Mouse (Mus musculus): Measurements from ENCODE around the gene Bbx. TPM values are rescaled to one million over a fixed set of nuclear protein-coding genes. Genes with fewer than 3 reads are reported as not detected.

The Bbx gene
- polyA plus RNA-seq (2011; ENCODE audit: insufficient read depth, insufficient read length, low replicate concordance, missing spikeins): 3.1 and 10.5 TPM in 2 replicates

- TF ChIP-seq POLR2A (IDR thresholded peaks at IDR 0.05; ENCODE audit: borderline replicate concordance, control insufficient read depth, low read depth, low read length) (peak; percentile 85; the same call in 1 of the 2 replicates), CTCF (IDR thresholded peaks at IDR 0.05; ENCODE audit: control insufficient read depth, insufficient read depth, low read length) (no peak)
- Histone ChIP-seq H3K4me3 (replicated peaks; ENCODE audit: control insufficient read depth, low read depth, low read length) (peak within 1 kb of the TSS; percentile 78), H3K27ac (ENCODE audit: control insufficient read depth, insufficient read depth, low read depth, low read length, poor library complexity) (peak within 1 kb of the TSS; percentile 97), H3K4me1 (ENCODE audit: control insufficient read depth, insufficient read depth, low read length) (no peaks in the 10 kb centered on the region)
- WGBS: under 1% methylated on average over 55 of the region's 55 CpGs
These were observed at the start of gene Bbx for GRCm38 (mm10) chr16:50432062-50432878. TSS of gene Bbx (minus strand) at chr16:50432390.

GRCm38 (mm10) chr16:50481892-50482291 lies 49.7 kb upstream of the Bbx start:
- Histone ChIP-seq H3K27ac (ENCODE audit: control insufficient read depth, insufficient read depth, low read depth, low read length, poor library complexity) (no peak overlapping the region), H3K4me3 (replicated peaks; ENCODE audit: control insufficient read depth, low read depth, low read length) (no peak overlapping the region)
- 57% methylated on average over 7 of the region's 7 CpGs for WGBS

GRCm38 (mm10) chr16:50481341-50481740 lies 49.2 kb upstream of the Bbx start:
- 63% methylated on average over 5 of the region's 5 CpGs for WGBS
- no peak overlapping the region for H3K27ac ChIP-seq (ENCODE audit: control insufficient read depth, insufficient read depth, low read depth, low read length, poor library complexity)
- TF ChIP-seq POLR2A (IDR thresholded peaks at IDR 0.05; ENCODE audit: borderline replicate concordance, control insufficient read depth, low read depth, low read length) (no peak), CTCF (IDR thresholded peaks at IDR 0.05; ENCODE audit: control insufficient read depth, insufficient read depth, low read length) (no peak)
- H3K4me1 ChIP-seq (ENCODE audit: control insufficient read depth, insufficient read depth, low read length): no peaks in the 10 kb centered on the region
- no peak overlapping the region for H3K4me3 ChIP-seq (replicated peaks; ENCODE audit: control insufficient read depth, low read depth, low read length)

More at GRCm38 (mm10) chr16:50481892-50482291, 49.7 kb upstream of the Bbx start:
- no peaks in the 10 kb centered on the region for H3K4me1 ChIP-seq (ENCODE audit: control insufficient read depth, insufficient read depth, low read length)
- no peak for TF ChIP-seq POLR2A (IDR thresholded peaks at IDR 0.05; ENCODE audit: borderline replicate concordance, control insufficient read depth, low read depth, low read length)
- no peak for TF ChIP-seq CTCF (IDR thresholded peaks at IDR 0.05; ENCODE audit: control insufficient read depth, insufficient read depth, low read length)

GRCm38 (mm10) chr16:50478695-50479094 lies 46.5 kb upstream of the Bbx start:
- TF ChIP-seq POLR2A (IDR thresholded peaks at IDR 0.05; ENCODE audit: borderline replicate concordance, control insufficient read depth, low read depth, low read length): no peak
- TF ChIP-seq CTCF (IDR thresholded peaks at IDR 0.05; ENCODE audit: control insufficient read depth, insufficient read depth, low read length): no peak

GRCm38 (mm10) chr16:50477628-50478027 lies 45.4 kb upstream of the Bbx start:
- Histone ChIP-seq H3K4me1 (ENCODE audit: control insufficient read depth, insufficient read depth, low read length) (no peaks in the 10 kb centered on the region), H3K4me3 (replicated peaks; ENCODE audit: control insufficient read depth, low read depth, low read length) (no peak overlapping the region), H3K27ac (ENCODE audit: control insufficient read depth, insufficient read depth, low read depth, low read length, poor library complexity) (no peak overlapping the region)
- no peak for TF ChIP-seq CTCF (IDR thresholded peaks at IDR 0.05; ENCODE audit: control insufficient read depth, insufficient read depth, low read length)
- TF ChIP-seq POLR2A (IDR thresholded peaks at IDR 0.05; ENCODE audit: borderline replicate concordance, control insufficient read depth, low read depth, low read length): no peak
- WGBS: 66% methylated on average over 6 of the region's 6 CpGs

More at GRCm38 (mm10) chr16:50478695-50479094, 46.5 kb upstream of the Bbx start:
- 95% methylated on average over 1 of the region's 1 CpGs for WGBS
- Histone ChIP-seq H3K27ac (ENCODE audit: control insufficient read depth, insufficient read depth, low read depth, low read length, poor library complexity) (no peak overlapping the region), H3K4me1 (ENCODE audit: control insufficient read depth, insufficient read depth, low read length) (no peaks in the 10 kb centered on the region), H3K4me3 (replicated peaks; ENCODE audit: control insufficient read depth, low read depth, low read length) (no peak overlapping the region)

GRCm38 (mm10) chr16:50462226-50462870 lies 30.2 kb upstream of the Bbx start:
- TF ChIP-seq CTCF (IDR thresholded peaks at IDR 0.05; ENCODE audit: control insufficient read depth, insufficient read depth, low read length) (no peak), POLR2A (IDR thresholded peaks at IDR 0.05; ENCODE audit: borderline replicate concordance, control insufficient read depth, low read depth, low read length) (no peak)
- H3K4me3 ChIP-seq (replicated peaks; ENCODE audit: control insufficient read depth, low read depth, low read length): no peak overlapping the region
- no peak overlapping the region for H3K27ac ChIP-seq (ENCODE audit: control insufficient read depth, insufficient read depth, low read depth, low read length, poor library complexity)
- H3K4me1 ChIP-seq (ENCODE audit: control insufficient read depth, insufficient read depth, low read length): no peaks in the 10 kb centered on the region
- WGBS: 31% methylated on average over 10 of the region's 10 CpGs

- TF ChIP-seq POLR2A (IDR thresholded peaks at IDR 0.05; ENCODE audit: borderline replicate concordance, control insufficient read depth, low read depth, low read length) (no peak), CTCF (IDR thresholded peaks at IDR 0.05; ENCODE audit: control insufficient read depth, insufficient read depth, low read length) (no peak)
- WGBS: 72% methylated on average over 3 of the region's 3 CpGs
These were observed 27.0 kb upstream of the Bbx start for GRCm38 (mm10) chr16:50459146-50459545.

GRCm38 (mm10) chr16:50456053-50456452 lies 23.9 kb upstream of the Bbx start:
- TF ChIP-seq POLR2A (IDR thresholded peaks at IDR 0.05; ENCODE audit: borderline replicate concordance, control insufficient read depth, low read depth, low read length): no peak
- TF ChIP-seq CTCF (IDR thresholded peaks at IDR 0.05; ENCODE audit: control insufficient read depth, insufficient read depth, low read length): no peak
- Histone ChIP-seq H3K4me1 (ENCODE audit: control insufficient read depth, insufficient read depth, low read length) (no peaks in the 10 kb centered on the region), H3K27ac (ENCODE audit: control insufficient read depth, insufficient read depth, low read depth, low read length, poor library complexity) (no peak overlapping the region), H3K4me3 (replicated peaks; ENCODE audit: control insufficient read depth, low read depth, low read length) (no peak overlapping the region)
- 59% methylated on average over 1 of the region's 1 CpGs for WGBS

More at GRCm38 (mm10) chr16:50459146-50459545, 27.0 kb upstream of the Bbx start:
- Histone ChIP-seq H3K27ac (ENCODE audit: control insufficient read depth, insufficient read depth, low read depth, low read length, poor library complexity) (no peak overlapping the region), H3K4me1 (ENCODE audit: control insufficient read depth, insufficient read depth, low read length) (no peaks in the 10 kb centered on the region), H3K4me3 (replicated peaks; ENCODE audit: control insufficient read depth, low read depth, low read length) (no peak overlapping the region)
